Mouse (Mus musculus) ES-Bruce4 (cell line): ENCODE measurements around the gene Uhrf2. TPM values are rescaled to one million over a fixed set of nuclear protein-coding genes. Genes with fewer than 3 reads are reported as not detected.

Experiments
- H3K27ac ChIP-seq: 2 replicates; pipeline ENCODE4 v1.5.1; 2012; ENCODE audit warnings: low read length, inconsistent platforms; ENCODE audit not compliant: insufficient read depth
- H3K27me3 ChIP-seq: 2 replicates; pipeline ENCODE4 v1.6.1; 2012; ENCODE audit warnings: mild to moderate bottlenecking, low read length, inconsistent platforms; ENCODE audit not compliant: control insufficient read depth, poor library complexity, insufficient read depth, severe bottlenecking
- H3K36me3 ChIP-seq: 2 replicates; pipeline ENCODE4 v1.6.1; 2012; ENCODE audit warnings: inconsistent platforms, mild to moderate bottlenecking, low read length, moderate library complexity; ENCODE audit not compliant: control insufficient read depth, poor library complexity, insufficient read depth, severe bottlenecking
- H3K4me1 ChIP-seq: one replicate; pipeline ENCODE4 v1.8.1; 2011; ENCODE audit warnings: low read length; ENCODE audit not compliant: control insufficient read depth, insufficient read depth
- H3K4me3 ChIP-seq: 2 replicates; pipeline ENCODE4 v1.5.1; 2011; ENCODE audit warnings: low read depth, mild to moderate bottlenecking, low read length
- H3K9ac ChIP-seq: 2 replicates; pipeline ENCODE4 v1.6.1; 2012; ENCODE audit warnings: low read depth, mild to moderate bottlenecking, inconsistent platforms; ENCODE audit not compliant: poor library complexity, severe bottlenecking
- H3K9me3 ChIP-seq: replicated peaks from 2 replicates; pipeline ENCODE4 v1.6.1; 2012; ENCODE audit warnings: mild to moderate bottlenecking, low read length, inconsistent platforms; ENCODE audit not compliant: control insufficient read depth, poor library complexity, insufficient read depth, severe bottlenecking
- CTCF ChIP-seq: IDR thresholded peaks from one replicate; pipeline ENCODE4 v1.8.1; 2011; ENCODE audit warnings: low read depth, low read length
- EP300 ChIP-seq: IDR thresholded peaks from 2 replicates; pipeline ENCODE4 v1.6.1; 2011; ENCODE audit warnings: low read depth, low read length; ENCODE audit not compliant: insufficient read depth
- POLR2A ChIP-seq: IDR thresholded peaks from one replicate; pipeline ENCODE4 v1.8.1; 2011; ENCODE audit warnings: low read length; ENCODE audit not compliant: insufficient read depth
- polyA plus RNA-seq: library from polyadenylated mRNA; stranded (reverse); fragments of >200 nt; gene quantifications from 2 replicates; pipeline ENCODE4 v1.2.4, GENCODE M21; 2011; ENCODE audit warnings: low read depth; ENCODE audit not compliant: missing spikeins, insufficient read depth, insufficient read length

Gene Uhrf2
- polyA plus RNA-seq, 1 experiment, result 107 TPM

DNA sequence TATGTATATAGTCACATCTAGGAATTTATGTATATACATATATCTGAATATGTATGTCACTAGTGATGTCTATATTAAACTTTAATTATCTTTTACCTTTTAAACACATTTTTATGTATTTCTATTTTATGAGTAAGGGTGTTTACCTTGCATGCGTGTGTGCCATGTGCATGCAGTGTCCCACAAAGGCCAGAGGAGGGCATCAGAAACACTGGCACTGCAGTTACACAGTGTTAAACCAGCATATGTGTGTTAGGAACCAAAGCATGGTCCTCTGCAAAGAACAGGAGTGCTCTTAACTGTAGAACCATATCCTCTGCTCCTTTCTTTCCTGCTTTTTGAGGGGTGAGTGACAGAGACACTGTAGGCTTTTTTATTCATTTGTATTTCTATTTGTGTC lies 14.3 kb downstream of the Uhrf2 start:
- TF ChIP-seq EP300 (no peak), CTCF (peak; percentile 41), POLR2A (no peak)
- no peaks in the 10 kb centered on the region for H3K27me3 ChIP-seq
- no peak overlapping the region for H3K4me3 ChIP-seq
- peaks cover 2% of the 10 kb centered on the region; the same call in 1 of the 2 replicates for H3K36me3 ChIP-seq
- H3K9me3 ChIP-seq, result no peaks in the 10 kb centered on the region
- peaks cover 1% of the 10 kb centered on the region for H3K4me1 ChIP-seq
- H3K27ac ChIP-seq, result no peak overlapping the region
- no peak overlapping the region for H3K9ac ChIP-seq

- peaks cover 2% of the 10 kb centered on the region; the same call in 1 of the 2 replicates for H3K36me3 ChIP-seq
- no peak overlapping the region for H3K27ac ChIP-seq
- H3K27me3 ChIP-seq, result no peaks in the 10 kb centered on the region
- TF ChIP-seq POLR2A (no peak), CTCF (peak; percentile 64)
- no peaks in the 10 kb centered on the region for H3K9me3 ChIP-seq
- no peak overlapping the region for H3K9ac ChIP-seq
- H3K4me1 ChIP-seq, result peaks cover 1% of the 10 kb centered on the region
- H3K4me3 ChIP-seq, result no peak overlapping the region
Measured at GRCm38 (mm10) chr19:30045857-30046256, 15.5 kb downstream of the Uhrf2 start.

GRCm38 (mm10) chr19:30050584-30050983 lies 20.3 kb downstream of the Uhrf2 start:
- no peak overlapping the region for H3K27ac ChIP-seq
- no peaks in the 10 kb centered on the region for H3K9me3 ChIP-seq
- TF ChIP-seq POLR2A, result no peak
- no peak for TF ChIP-seq EP300
- TF ChIP-seq CTCF, result no peak
- H3K36me3 ChIP-seq, result peaks cover 2% of the 10 kb centered on the region; the same call in 1 of the 2 replicates
- no peaks in the 10 kb centered on the region for H3K27me3 ChIP-seq
- no peak overlapping the region for H3K4me3 ChIP-seq
- peaks cover 1% of the 10 kb centered on the region for H3K4me1 ChIP-seq
- no peak overlapping the region for H3K9ac ChIP-seq

DNA sequence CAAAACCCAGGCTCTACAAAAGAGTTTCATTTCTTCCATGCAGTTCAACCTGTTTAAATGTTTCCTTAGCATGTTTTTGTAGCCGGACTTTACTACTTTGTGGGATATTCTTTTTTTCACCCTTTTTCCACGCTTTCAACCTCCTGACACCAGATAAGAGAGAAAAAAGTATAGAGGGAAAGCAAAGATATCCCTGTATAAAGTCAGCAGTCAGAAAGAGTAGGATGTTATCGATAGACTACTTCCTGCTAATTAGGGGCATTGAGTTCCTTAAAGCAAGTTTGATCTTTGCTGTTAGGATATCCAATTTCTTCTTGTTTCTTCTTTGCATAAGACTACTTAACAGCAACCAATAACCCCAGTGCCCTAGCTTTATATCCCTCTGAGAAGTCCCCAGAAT lies 21.2 kb downstream of the Uhrf2 start:
- H3K36me3 ChIP-seq, result peaks cover 2% of the 10 kb centered on the region; the same call in 1 of the 2 replicates
- no peak for TF ChIP-seq EP300
- no peak for TF ChIP-seq CTCF
- TF ChIP-seq POLR2A, result no peak
- H3K27ac ChIP-seq, result no peak overlapping the region
- no peaks in the 10 kb centered on the region for H3K9me3 ChIP-seq
- H3K27me3 ChIP-seq, result no peaks in the 10 kb centered on the region
- peaks cover 1% of the 10 kb centered on the region for H3K4me1 ChIP-seq
- no peak overlapping the region for H3K9ac ChIP-seq
- H3K4me3 ChIP-seq, result no peak overlapping the region

- no peak overlapping the region for H3K27ac ChIP-seq
- TF ChIP-seq POLR2A (no peak), CTCF (no peak), EP300 (no peak)
- H3K36me3 ChIP-seq, result peaks cover 2% of the 10 kb centered on the region; the same call in 1 of the 2 replicates
- no peaks in the 10 kb centered on the region for H3K27me3 ChIP-seq
- H3K4me3 ChIP-seq, result no peak overlapping the region
- no peaks in the 10 kb centered on the region for H3K9me3 ChIP-seq
- H3K4me1 ChIP-seq, result peaks cover 1% of the 10 kb centered on the region
- H3K9ac ChIP-seq, result no peak overlapping the region
Measured at GRCm38 (mm10) chr19:30054218-30054617, 23.9 kb downstream of the Uhrf2 start.

DNA sequence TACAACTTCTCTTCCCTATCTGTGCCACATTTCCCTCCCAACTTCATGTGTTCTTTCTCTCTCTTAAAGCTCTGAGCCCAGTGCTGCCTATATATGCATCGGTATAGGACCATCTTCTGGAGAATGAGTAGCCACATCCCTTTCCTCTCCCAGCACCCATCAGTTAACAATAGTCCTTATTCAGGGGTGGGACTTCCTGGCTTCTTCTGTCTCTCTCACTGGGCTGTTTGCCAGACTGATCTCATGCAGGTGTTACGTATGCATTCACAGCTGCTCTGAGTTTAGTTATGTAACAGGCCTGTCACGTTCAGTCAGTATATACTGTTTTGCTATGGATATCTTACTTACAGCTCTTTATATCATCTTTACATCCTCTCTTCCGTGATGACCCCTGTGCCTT lies 35.5 kb downstream of the Uhrf2 start:
- no peaks in the 10 kb centered on the region; the same call in 1 of the 2 replicates for H3K36me3 ChIP-seq
- H3K9me3 ChIP-seq, result no peaks in the 10 kb centered on the region
- H3K27me3 ChIP-seq, result no peaks in the 10 kb centered on the region
- H3K27ac ChIP-seq, result no peak overlapping the region
- TF ChIP-seq CTCF, result no peak
- no peak for TF ChIP-seq EP300
- no peak for TF ChIP-seq POLR2A
- H3K4me3 ChIP-seq, result no peak overlapping the region
- no peak overlapping the region for H3K9ac ChIP-seq
- no peaks in the 10 kb centered on the region for H3K4me1 ChIP-seq
